Mouse (Mus musculus): ENCODE data around the gene Zc3h7b.

- TF ChIP-seq EP300 (IDR thresholded peaks at IDR 0.05; ENCODE audit: insufficient read depth, low read depth, low read length) (no peak), POLR2A (IDR thresholded peaks at IDR 0.05; ENCODE audit: insufficient read depth, low read depth, low read length) (no peak), CTCF (IDR thresholded peaks at IDR 0.05) (no peak)
These were observed 9.8 kb upstream of the Zc3h7b start for GRCm38 (mm10) chr15:81735075-81735474.

All from heart, adult 2 months (tissue).